Mouse (Mus musculus): ENCODE data around the gene Mthfd2l. TPM values are rescaled to one million over a fixed set of nuclear protein-coding genes. Genes with fewer than 3 reads are reported as not detected.

Gene Mthfd2l
- polyA plus RNA-seq, 1 experiment from 2014 or later = 30.6 TPM

- H3K27me3 ChIP-seq = no peaks in the 10 kb centered on the region
- POLR2A ChIA-PET = interaction anchor here (0.6 to 0.7 kb wide), 3 partner anchors 36 to 104 kb away, joined by 3 read pairs; no protein-coding TSS in a partner anchor
- DNase-seq (ENCODE audit: low read depth, low spot score) (no peak), ATAC-seq (no peak)
- in situ Hi-C loops (cut with MboI; ENCODE audit: low pct_unique_long_range_greater_than_20kb) = loop anchor here (5.0 kb wide), 2 partner anchors 59 to 271 kb away; no protein-coding TSS in a partner anchor
- TF ChIP-seq CTCF (IDR thresholded peaks at IDR 0.05) = no peak
- CTCF ChIA-PET = interaction anchor here (1.0 to 2.9 kb wide), 4 partner anchors 38 to 272 kb away, joined by 3 to 14 read pairs (median 9); partner anchors contain the start of gene Ereg
Measured at GRCm38 (mm10) chr5:91036628-91037027, 105.7 kb downstream of the Mthfd2l start.

- no peaks in the 10 kb centered on the region for H3K27me3 ChIP-seq
- no peak for TF ChIP-seq CTCF (IDR thresholded peaks at IDR 0.05)
- ChIA-PET POLR2A (interaction anchor here (1.7 kb wide), 1 partner anchor 270 kb away, joined by 7 read pairs; no protein-coding TSS in a partner anchor), CTCF (interaction anchor here (0.7 to 2.8 kb wide), 14 partner anchors 7 to 361 kb away, joined by 3 to 21 read pairs (median 4); partner anchors contain the start of gene Ereg)
- in situ Hi-C loops (cut with MboI; ENCODE audit: low pct_unique_long_range_greater_than_20kb) = loop anchor here (5.0 kb wide), 2 partner anchors 60 to 270 kb away; no protein-coding TSS in a partner anchor
- DNase-seq (ENCODE audit: low read depth, low spot score) (no peak), ATAC-seq (no peak)
Measured at GRCm38 (mm10) chr5:91037756-91038155, 106.8 kb downstream of the Mthfd2l start.

- DNase-seq (ENCODE audit: low read depth, low spot score) (peak; percentile 74), ATAC-seq (peak; percentile 72)
- TF ChIP-seq CTCF (IDR thresholded peaks at IDR 0.05) = peak; percentile 86
- POLR2A ChIA-PET = interaction anchor here (1.7 to 2.1 kb wide), 2 partner anchors 266 to 269 kb away, joined by 6 to 7 read pairs; no protein-coding TSS in a partner anchor
- H3K27me3 ChIP-seq = no peaks in the 10 kb centered on the region
- in situ Hi-C loops (cut with MboI; ENCODE audit: low pct_unique_long_range_greater_than_20kb) = loop anchor here (5.0 kb wide), 2 partner anchors 61 to 269 kb away; no protein-coding TSS in a partner anchor
- CTCF ChIA-PET = interaction anchor here (0.7 to 2.8 kb wide), 21 partner anchors 8 to 360 kb away, joined by 3 to 21 read pairs (median 5); partner anchors contain the start of gene Ereg
Measured at GRCm38 (mm10) chr5:91038547-91038946, 107.6 kb downstream of the Mthfd2l start.

- POLR2A ChIA-PET = interaction anchor here (1.7 to 2.1 kb wide), 2 partner anchors 266 to 269 kb away, joined by 6 to 7 read pairs; no protein-coding TSS in a partner anchor
- ATAC-seq = no peak
- no peak for DNase-seq (ENCODE audit: low read depth, low spot score)
- no peaks in the 10 kb centered on the region for H3K27me3 ChIP-seq
- CTCF ChIA-PET = interaction anchor here (1.0 to 2.8 kb wide), 20 partner anchors 9 to 359 kb away, joined by 3 to 21 read pairs (median 5); partner anchors contain the start of gene Ereg
- no peak for TF ChIP-seq CTCF (IDR thresholded peaks at IDR 0.05)
- in situ Hi-C loops (cut with MboI; ENCODE audit: low pct_unique_long_range_greater_than_20kb) = loop anchor here (5.0 kb wide), 2 partner anchors 62 to 268 kb away; no protein-coding TSS in a partner anchor
Measured at GRCm38 (mm10) chr5:91038963-91039362, 108.0 kb downstream of the Mthfd2l start.

- ChIA-PET CTCF (interaction anchor here (1.1 to 1.5 kb wide), 3 partner anchors 9 to 259 kb away, joined by 3 read pairs; no protein-coding TSS in a partner anchor), POLR2A (no interaction called here)
- in situ Hi-C loops (cut with MboI; ENCODE audit: low pct_unique_long_range_greater_than_20kb) = loop anchor here (5.0 kb wide), 1 partner anchor 149 kb away; no protein-coding TSS in a partner anchor
- no peak for TF ChIP-seq CTCF (IDR thresholded peaks at IDR 0.05)
- DNase-seq (ENCODE audit: low read depth, low spot score) (no peak), ATAC-seq (no peak)
- peaks cover 3% of the 10 kb centered on the region for H3K27me3 ChIP-seq
Measured at GRCm38 (mm10) chr5:91047987-91048386, 117.1 kb downstream of the Mthfd2l start.

- peaks cover 3% of the 10 kb centered on the region for H3K27me3 ChIP-seq
- ChIA-PET POLR2A (no interaction called here), CTCF (interaction anchor here (1.1 to 1.5 kb wide), 4 partner anchors 9 to 260 kb away, joined by 3 read pairs; no protein-coding TSS in a partner anchor)
- DNase-seq (ENCODE audit: low read depth, low spot score) = no peak
- ATAC-seq = no peak
- in situ Hi-C loops (cut with MboI; ENCODE audit: low pct_unique_long_range_greater_than_20kb) = loop anchor here (5.0 kb wide), 1 partner anchor 149 kb away; no protein-coding TSS in a partner anchor
- TF ChIP-seq CTCF (IDR thresholded peaks at IDR 0.05) = no peak
Measured at GRCm38 (mm10) chr5:91048397-91048796, 117.5 kb downstream of the Mthfd2l start.

Other genes with a start within 250 kb of the Mthfd2l start
- 11.9 TPM for gene Cxcl5, start 171.8 kb upstream of the Mthfd2l start, polyA plus RNA-seq (2021)
- 41.7 TPM for gene Ppbp, start 162.6 kb upstream of the Mthfd2l start, polyA plus RNA-seq (2021)
- gene Pf4, start 158.7 kb upstream of the Mthfd2l start, polyA plus RNA-seq (2021) = not detected
- gene Cxcl3, start 145.0 kb upstream of the Mthfd2l start, polyA plus RNA-seq (2021) = not detected
- gene Cxcl15, start 136.6 kb upstream of the Mthfd2l start, polyA plus RNA-seq (2021) = 0.04 TPM
- 86.7 TPM for gene Cxcl1, start 39.9 kb upstream of the Mthfd2l start, polyA plus RNA-seq (2021)
- 0.24 TPM for gene Cxcl2, start 27.2 kb upstream of the Mthfd2l start, polyA plus RNA-seq (2021)
- 0.09 TPM for gene Epgn, start 96.3 kb downstream of the Mthfd2l start, polyA plus RNA-seq (2021)
- 1.6 TPM for gene Ereg, start 143.5 kb downstream of the Mthfd2l start, polyA plus RNA-seq (2021)
- gene Areg, start 208.5 kb downstream of the Mthfd2l start, polyA plus RNA-seq (2021) = 0.13 TPM